Mouse (Mus musculus) spleen, adult 18-20 months (tissue): Measurements from ENCODE around the gene Acp5.

Experiments
- DNase-seq, 2 experiments: peaks; one replicate each; pipeline ENCODE4 v3.0.0; 2022; ENCODE audit warnings: mixed read lengths in 2 of 2

The Acp5 gene

GRCm38 (mm10) chr9:22139746-22140145, 4.2 kb upstream of the Acp5 start:
- DNase-seq: no peak

GRCm38 (mm10) chr9:22138480-22138879, 3.0 kb upstream of the Acp5 start:
- DNase-seq: peak in 1 of 2 experiments; percentile 62

GRCm38 (mm10) chr9:22136765-22137547, 1.4 kb upstream of the Acp5 start:
- no peak for DNase-seq

GRCm38 (mm10) chr9:22134988-22135643, 395 bp downstream of the Acp5 start:
- no peak for DNase-seq

GRCm38 (mm10) chr9:22134246-22134890, 1.1 kb downstream of the Acp5 start:
- DNase-seq: no peak

GRCm38 (mm10) chr9:22132220-22132619, 3.3 kb downstream of the Acp5 start:
- DNase-seq: no peak

GRCm38 (mm10) chr9:22131226-22131981, 4.1 kb downstream of the Acp5 start:
- DNase-seq: peak; percentile 73 to 76

- DNase-seq: peak; percentile 51 to 53
Observed at GRCm38 (mm10) chr9:22125246-22126027, 10.1 kb downstream of the Acp5 start.

GRCm38 (mm10) chr9:22124169-22124568, 11.3 kb downstream of the Acp5 start:
- DNase-seq: no peak

- peak; percentile 59 to 63 for DNase-seq
Observed at GRCm38 (mm10) chr9:22123069-22123609, 12.4 kb downstream of the Acp5 start.

- DNase-seq: peak; percentile 51
Observed at GRCm38 (mm10) chr9:22122005-22122404, 13.5 kb downstream of the Acp5 start.

- DNase-seq: no peak
Observed at GRCm38 (mm10) chr9:22121545-22121944, 14.0 kb downstream of the Acp5 start.

- DNase-seq: no peak
Observed at GRCm38 (mm10) chr9:22119543-22119942, 16.0 kb downstream of the Acp5 start.

- DNase-seq: peak; percentile 31 to 68
Observed at GRCm38 (mm10) chr9:22117754-22118456, 17.6 kb downstream of the Acp5 start.

- DNase-seq: peak; percentile 85 to 89
Observed at GRCm38 (mm10) chr9:22116740-22117426, 18.6 kb downstream of the Acp5 start, which contains the start of gene Elof1. Gene Elof1, minus strand, starts transcription at chr9:22117172.

- DNase-seq: no peak
Observed at GRCm38 (mm10) chr9:22116086-22116485, 19.4 kb downstream of the Acp5 start.

GRCm38 (mm10) chr9:22115635-22116034, 19.9 kb downstream of the Acp5 start:
- DNase-seq: no peak

- DNase-seq: no peak
Observed at GRCm38 (mm10) chr9:22108194-22108593, 27.3 kb downstream of the Acp5 start.

GRCm38 (mm10) chr9:22099922-22100321, 35.6 kb downstream of the Acp5 start:
- DNase-seq: no peak

GRCm38 (mm10) chr9:22098993-22099696, 36.4 kb downstream of the Acp5 start, which contains the start of gene Cnn1:
Gene Cnn1, plus strand, starts transcription at chr9:22099216.
- DNase-seq: no peak
